Mouse (Mus musculus) cerebral cortex, adult 2 months (tissue): Measurements from ENCODE around the gene Arxes1.

Experiments
- WGBS: fragments of 180-500 bp; shearing (Covaris S2); methylation state at CpG from one replicate; pipeline ENCODE4 v1.1.7; 2018; 5-methylcytosine and 5-hydroxymethylcytosine counted together

Arxes1 gene

DNA sequence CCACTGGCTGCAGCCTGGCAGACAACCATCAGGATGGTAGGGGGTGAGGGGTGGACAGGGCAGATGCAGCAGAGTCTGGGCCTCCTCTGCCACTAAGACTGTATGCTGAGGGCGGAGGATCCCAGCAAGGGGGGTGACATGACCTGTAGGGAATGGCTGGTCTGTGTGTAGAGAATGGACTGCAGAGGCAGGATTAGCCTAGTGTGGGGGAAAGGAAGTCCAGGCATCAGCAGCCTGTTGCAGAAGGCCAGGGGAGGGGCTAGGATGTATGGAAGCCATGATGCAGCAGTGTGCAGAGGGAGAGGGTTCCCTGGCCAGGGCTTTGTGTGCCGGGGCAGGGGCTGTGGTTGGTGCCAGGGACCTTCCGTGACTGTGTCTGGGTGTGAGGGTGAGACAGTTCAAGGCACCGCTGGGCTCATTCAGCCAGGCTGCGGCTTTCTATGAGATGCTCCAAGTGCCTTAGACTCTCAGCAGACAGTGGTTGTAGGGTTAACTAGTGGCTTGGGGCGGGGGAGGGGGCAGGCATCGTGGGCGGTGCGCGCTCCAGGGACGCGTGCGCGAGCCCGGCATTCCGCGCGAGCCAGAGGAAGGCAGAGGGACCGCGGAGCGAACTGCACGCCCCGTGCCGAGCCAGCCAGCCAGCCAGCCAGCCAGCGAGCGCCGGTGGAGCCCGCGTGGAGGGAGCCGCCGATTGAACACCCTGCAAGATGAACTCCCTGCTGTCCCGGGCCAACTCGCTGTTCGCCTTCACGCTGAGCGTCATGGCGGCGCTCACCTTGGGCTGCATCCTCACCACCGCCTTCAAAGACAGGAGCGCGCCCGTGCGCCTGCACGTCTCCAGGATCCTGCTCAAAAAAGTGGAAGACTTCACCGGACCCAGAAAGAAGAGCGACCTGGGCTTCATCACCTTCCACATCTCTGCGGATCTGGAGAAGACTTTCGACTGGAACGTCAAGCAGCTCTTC is at the start of gene Arxes1:
Gene Arxes1, plus strand, starts transcription at position 569 of the 965 bp plus-strand sequence.
- 26% methylated on average over 4 of the region's 49 CpGs for WGBS

DNA sequence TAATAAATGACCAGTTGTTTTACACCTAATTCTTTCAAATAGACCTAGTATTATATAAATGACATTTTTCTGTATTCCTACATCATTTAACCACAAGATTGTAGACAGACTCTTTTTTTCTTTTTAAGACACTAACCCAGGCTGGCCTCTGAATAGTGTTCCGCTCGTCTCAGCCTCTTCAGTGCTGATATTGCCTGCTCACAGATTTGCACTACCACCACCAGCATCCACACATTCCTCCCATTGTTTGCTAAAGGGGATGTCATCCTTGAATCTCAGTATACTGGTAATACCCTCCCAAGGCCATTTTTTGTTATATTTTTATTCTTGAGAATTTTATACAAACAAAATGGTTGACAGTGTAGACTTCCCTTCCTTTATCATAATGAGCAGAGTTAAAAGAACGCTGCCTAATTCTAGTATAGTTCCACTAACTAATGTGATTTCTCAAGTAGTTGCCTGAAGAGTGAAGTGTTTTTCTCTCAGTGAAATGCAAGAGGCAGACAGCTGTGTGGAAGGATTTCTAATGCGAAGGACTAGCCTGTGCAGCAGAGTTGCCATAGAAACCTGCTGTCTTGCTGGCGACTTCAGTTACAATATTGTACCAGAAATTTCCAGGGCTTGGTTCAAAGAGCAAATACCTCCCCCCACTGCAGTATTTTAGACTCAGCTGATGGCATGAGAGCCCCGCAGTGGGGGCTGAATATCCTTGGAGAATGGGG is 48.5 kb upstream of the Arxes1 start:
- 35% methylated on average over 6 of the region's 6 CpGs for WGBS

GRCm38 (mm10) chrX:135986267-135986666 is 46.9 kb upstream of the Arxes1 start:
- 94% methylated on average over 3 of the region's 3 CpGs for WGBS

- WGBS = 90% methylated on average over 2 of the region's 2 CpGs
Observed at GRCm38 (mm10) chrX:135990661-135991060, 42.5 kb upstream of the Arxes1 start.

GRCm38 (mm10) chrX:135993192-135993594 is 40.0 kb upstream of the Arxes1 start:
- WGBS = 63% methylated on average over 2 of the region's 3 CpGs

DNA sequence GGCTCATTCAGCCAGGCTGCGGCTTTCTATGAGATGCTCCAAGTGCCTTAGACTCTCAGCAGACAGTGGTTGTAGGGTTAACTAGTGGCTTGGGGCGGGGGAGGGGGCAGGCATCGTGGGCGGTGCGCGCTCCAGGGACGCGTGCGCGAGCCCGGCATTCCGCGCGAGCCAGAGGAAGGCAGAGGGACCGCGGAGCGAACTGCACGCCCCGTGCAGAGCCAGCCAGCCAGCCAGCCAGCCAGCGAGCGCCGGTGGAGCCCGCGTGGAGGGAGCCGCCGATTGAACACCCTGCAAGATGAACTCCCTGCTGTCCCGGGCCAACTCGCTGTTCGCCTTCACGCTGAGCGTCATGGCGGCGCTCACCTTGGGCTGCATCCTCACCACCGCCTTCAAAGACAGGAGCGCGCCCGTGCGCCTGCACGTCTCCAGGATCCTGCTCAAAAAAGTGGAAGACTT is 39.5 kb upstream of the Arxes1 start, which contains the start of gene Arxes2:
Gene Arxes2, plus strand, starts transcription at position 161 of the 456 bp plus-strand sequence.
- no CpG with 5 or more reads among the region's 39 CpGs for WGBS

GRCm38 (mm10) chrX:136007199-136007843 is 25.8 kb upstream of the Arxes1 start:
- 49% methylated on average over 4 of the region's 5 CpGs for WGBS

- WGBS = 42% methylated on average over 2 of the region's 2 CpGs
Observed at GRCm38 (mm10) chrX:136014392-136014791, 18.8 kb upstream of the Arxes1 start.

DNA sequence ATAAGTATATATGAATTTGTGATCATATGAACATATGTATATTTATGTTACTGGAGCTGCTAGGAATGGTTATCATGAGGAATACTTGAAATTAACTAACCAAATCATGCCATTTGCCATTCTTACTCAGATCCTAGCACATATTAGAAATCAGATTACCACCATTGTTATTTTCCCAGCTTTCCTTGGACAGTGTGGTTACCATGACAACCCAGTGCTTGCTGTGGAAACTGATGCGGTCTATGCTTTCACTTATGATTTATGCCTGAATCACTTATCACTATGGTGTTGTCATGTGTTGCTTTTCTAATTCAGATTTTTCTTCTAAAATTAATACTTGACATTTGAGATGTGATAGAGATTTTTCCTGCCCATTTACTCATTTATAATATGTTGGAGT is 2.8 kb upstream of the Arxes1 start:
- WGBS = 62% methylated on average over 1 of the region's 1 CpGs

- WGBS = 76% methylated on average over 1 of the region's 1 CpGs
Observed at GRCm38 (mm10) chrX:136043726-136044125, 10.6 kb downstream of the Arxes1 start.

GRCm38 (mm10) chrX:136047528-136047927 is 14.4 kb downstream of the Arxes1 start:
- 5% methylated on average over 5 of the region's 5 CpGs for WGBS

DNA sequence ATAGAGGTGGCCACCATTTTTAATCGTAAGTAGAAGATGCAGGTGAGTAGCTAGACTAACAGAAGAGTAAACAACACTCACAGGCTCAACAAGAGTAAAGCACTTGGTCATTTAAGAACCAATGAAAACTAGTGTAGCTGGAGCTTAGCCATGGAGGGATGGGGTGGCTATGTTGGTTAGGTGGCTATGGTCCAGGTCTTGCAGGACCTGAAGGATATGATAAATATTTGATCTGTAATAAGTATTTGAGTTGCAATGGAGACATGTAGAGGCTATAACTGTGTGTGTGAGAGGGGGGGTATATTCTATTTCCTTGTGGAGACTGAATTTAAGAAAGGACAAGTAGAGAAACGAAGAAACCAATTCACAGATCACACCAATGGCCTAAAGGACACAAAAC is 18.1 kb downstream of the Arxes1 start:
- 83% methylated on average over 2 of the region's 2 CpGs for WGBS

DNA sequence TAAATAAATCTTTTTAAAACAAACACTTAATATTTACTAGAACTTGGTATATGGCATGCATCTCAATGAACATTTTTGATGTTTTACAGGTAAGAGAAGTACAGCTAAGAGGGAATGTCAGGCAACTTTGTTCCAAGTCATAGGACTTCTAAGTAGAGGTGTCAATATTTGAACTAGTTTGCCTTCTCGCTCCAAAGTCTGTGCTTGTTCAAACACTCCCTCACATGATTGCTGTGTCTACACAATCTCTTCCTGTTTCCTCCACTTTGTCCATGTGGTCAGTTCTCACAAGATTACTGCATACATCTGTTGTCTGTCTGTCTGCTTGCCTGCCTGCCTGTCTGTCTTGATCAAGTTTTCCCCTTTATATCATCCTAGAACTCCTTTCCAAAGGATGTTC is 27.5 kb downstream of the Arxes1 start:
- 81% methylated on average over 1 of the region's 1 CpGs for WGBS

GRCm38 (mm10) chrX:136067201-136067991 is 34.2 kb downstream of the Arxes1 start:
- WGBS = 11% methylated on average over 15 of the region's 48 CpGs

DNA sequence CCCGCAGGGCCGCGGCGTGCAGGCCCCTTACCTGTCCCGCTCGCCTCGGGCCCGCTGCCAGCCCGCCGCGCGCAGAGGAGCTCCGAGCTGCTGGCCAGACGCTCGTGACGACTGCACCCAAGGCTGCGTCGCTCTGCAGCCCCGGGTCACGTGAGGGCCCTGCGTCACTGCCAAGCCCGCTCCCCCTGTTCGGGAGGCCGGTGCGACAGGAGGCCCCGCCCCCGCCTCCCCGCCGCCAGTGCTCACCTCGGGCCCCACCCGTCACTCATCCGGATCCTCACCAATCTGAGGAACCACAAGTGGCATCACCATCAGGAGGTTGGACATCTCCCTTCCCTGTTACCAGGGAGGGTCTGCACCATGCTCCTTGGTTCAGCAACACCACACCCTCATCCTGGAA is 34.9 kb downstream of the Arxes1 start, which contains the start of gene Bex2:
Gene Bex2, minus strand, starts transcription at position 217 of the 400 bp plus-strand sequence.
- WGBS = 0% methylated on average over 3 of the region's 32 CpGs
